Mouse (Mus musculus): ENCODE data around the gene Nos3. TPM values are rescaled to one million over a fixed set of nuclear protein-coding genes. Genes with fewer than 3 reads are reported as not detected.

Gene Nos3
- polyA plus RNA-seq, 1 experiment from 2014 or later, result 7.2 TPM

DNA sequence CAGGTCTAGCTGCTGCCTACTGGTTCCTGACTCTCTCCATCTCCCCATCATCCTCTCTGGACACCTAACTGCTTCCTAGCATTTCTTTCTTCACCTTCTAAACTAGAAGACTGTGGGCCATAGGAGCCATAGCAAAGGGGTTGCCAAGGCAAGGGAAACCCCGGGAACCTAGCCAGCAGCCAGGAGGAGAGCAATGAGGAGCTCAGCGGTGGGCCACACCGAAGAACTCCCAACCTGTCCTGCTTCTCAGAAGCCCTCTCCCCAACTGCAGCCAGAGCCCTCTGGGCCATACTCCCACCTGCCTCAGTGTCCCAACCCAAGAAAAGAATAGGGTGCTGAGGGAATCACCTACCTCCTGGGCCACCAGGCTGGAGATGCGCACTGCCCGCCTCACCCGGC is 35.8 kb upstream of the Nos3 start:
- Histone ChIP-seq H3K27ac (ENCODE audit: low read depth, low read length) (no peak overlapping the region), H3K27me3 (replicated peaks; ENCODE audit: control insufficient read depth, insufficient read depth, low read length) (peaks cover 60% of the 10 kb centered on the region), H3K9ac (ENCODE audit: low read depth, low read length) (0 out of 2 replicates have a peak overlapping the region, but pooled peaks have one; percentile 26), H3K4me2 (peak overlapping the region; percentile 61), H3K4me3 (ENCODE audit: low read depth, low read length) (peak overlapping the region; percentile 23; the same call in 1 of the 2 replicates), H3K4me1 (replicated peaks; ENCODE audit: control insufficient read depth, insufficient read depth, low read length) (peaks cover 9% of the 10 kb centered on the region), H3K9me3 (ENCODE audit: control insufficient read depth, low read length) (no peaks in the 10 kb centered on the region), H3K36me3 (ENCODE audit: control insufficient read depth, insufficient read depth, low read length) (no peaks in the 10 kb centered on the region)
- ATAC-seq (replicated peaks; ENCODE audit: low FRiP score) (no peak), DNase-seq (ENCODE audit: low spot score) (no peak)
- WGBS, result 74% methylated on average over 6 of the region's 6 CpGs

DNA sequence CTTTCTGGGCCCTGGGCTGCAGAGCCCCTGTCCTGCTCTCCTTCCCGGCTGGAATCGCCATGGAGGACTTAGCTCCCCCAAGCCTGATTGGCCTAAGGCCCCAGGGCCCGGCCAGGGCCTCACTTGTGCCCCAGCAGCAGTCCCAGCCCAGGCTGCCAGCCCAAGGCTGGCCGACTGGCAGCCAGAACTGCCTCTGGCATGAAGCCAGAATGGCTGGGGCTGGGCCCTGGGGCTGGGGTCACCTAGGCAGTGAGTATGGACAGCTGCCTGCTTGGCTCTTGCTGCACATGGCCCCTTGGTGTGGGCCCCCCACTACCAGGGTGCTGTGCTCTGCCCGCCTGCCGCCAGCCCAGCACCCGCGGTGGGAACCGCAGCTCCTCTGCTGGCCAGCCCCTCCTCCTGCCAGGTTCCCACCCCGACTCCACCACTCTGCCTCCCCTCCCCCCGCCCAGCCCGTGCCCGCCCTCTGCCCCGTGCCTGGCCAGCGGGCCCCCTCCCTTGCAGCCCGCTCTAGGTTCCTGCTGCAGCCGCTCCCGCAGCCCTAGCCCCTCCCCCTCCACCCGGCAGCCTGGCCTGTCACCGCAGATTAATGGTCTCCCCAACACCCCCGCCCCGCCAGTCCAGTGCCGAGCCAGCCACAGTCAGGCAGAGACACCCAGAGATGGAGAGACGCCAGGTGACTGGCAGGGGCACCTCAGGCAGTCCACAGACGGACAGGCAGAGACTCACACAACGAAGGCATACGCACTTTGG is 35.2 kb upstream of the Nos3 start:
- Histone ChIP-seq H3K9me3 (ENCODE audit: control insufficient read depth, low read length) (no peaks in the 10 kb centered on the region), H3K4me3 (ENCODE audit: low read depth, low read length) (peak overlapping the region; percentile 23), H3K27ac (ENCODE audit: low read depth, low read length) (no peak overlapping the region), H3K27me3 (replicated peaks; ENCODE audit: control insufficient read depth, insufficient read depth, low read length) (peaks cover 55% of the 10 kb centered on the region), H3K4me1 (replicated peaks; ENCODE audit: control insufficient read depth, insufficient read depth, low read length) (peaks cover 9% of the 10 kb centered on the region), H3K4me2 (peak overlapping the region; percentile 61), H3K36me3 (ENCODE audit: control insufficient read depth, insufficient read depth, low read length) (no peaks in the 10 kb centered on the region), H3K9ac (ENCODE audit: low read depth, low read length) (0 out of 2 replicates have a peak overlapping the region, but pooled peaks have one; percentile 26)
- WGBS, result 7% methylated on average over 25 of the region's 27 CpGs
- peak; percentile 63; the same call in 1 of the 2 replicates for ATAC-seq (replicated peaks; ENCODE audit: low FRiP score)
- DNase-seq (ENCODE audit: low spot score), result peak; percentile 61

DNA sequence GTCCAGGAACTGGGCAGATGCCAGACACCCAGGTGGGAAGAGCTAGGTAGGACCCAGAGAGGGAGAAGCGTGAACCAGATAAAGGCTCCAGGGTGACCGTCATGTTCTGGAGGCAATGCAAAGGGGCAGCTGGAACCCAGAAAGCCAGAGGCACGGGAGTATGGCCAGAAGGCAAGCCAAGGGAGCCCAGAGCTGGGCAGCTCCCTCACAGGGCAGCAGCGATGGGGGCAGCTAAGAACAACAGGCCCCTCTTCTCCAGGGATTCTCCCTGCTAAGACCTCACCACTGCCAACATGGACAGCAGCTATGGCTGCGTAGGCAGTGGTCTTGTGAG is 34.7 kb upstream of the Nos3 start:
- 33% methylated on average over 5 of the region's 5 CpGs for WGBS
- H3K9ac ChIP-seq (ENCODE audit: low read depth, low read length), result no peak overlapping the region
- H3K27ac ChIP-seq (ENCODE audit: low read depth, low read length), result no peak overlapping the region
- peak overlapping the region; percentile 61 for H3K4me2 ChIP-seq
- ATAC-seq (replicated peaks; ENCODE audit: low FRiP score) (no peak), DNase-seq (ENCODE audit: low spot score) (no peak)
- peaks cover 50% of the 10 kb centered on the region for H3K27me3 ChIP-seq (replicated peaks; ENCODE audit: control insufficient read depth, insufficient read depth, low read length)
- peaks cover 9% of the 10 kb centered on the region for H3K4me1 ChIP-seq (replicated peaks; ENCODE audit: control insufficient read depth, insufficient read depth, low read length)
- H3K9me3 ChIP-seq (ENCODE audit: control insufficient read depth, low read length), result no peaks in the 10 kb centered on the region
- H3K4me3 ChIP-seq (ENCODE audit: low read depth, low read length), result no peak overlapping the region
- no peaks in the 10 kb centered on the region for H3K36me3 ChIP-seq (ENCODE audit: control insufficient read depth, insufficient read depth, low read length)

DNA sequence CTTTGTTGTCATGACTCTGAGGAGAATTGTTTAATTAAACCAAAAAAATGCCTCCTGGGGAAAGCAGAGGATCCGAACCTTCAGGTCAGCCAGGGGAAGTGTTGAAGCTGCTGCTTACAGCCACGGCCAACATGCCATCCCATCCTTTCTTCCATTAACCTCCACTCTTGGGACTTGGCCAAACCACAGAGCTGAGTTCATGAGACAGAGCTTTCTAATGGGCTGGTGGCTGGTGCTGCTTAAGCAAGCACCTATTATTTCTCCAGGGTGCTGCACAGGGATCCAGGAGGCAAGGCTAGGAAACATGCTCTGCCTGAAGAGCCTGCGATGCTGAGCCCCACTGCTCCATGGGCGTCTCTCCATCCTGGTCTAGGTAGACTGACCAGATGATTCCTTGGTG is 32.2 kb upstream of the Nos3 start:
- H3K4me1 ChIP-seq (replicated peaks; ENCODE audit: control insufficient read depth, insufficient read depth, low read length), result peaks cover 9% of the 10 kb centered on the region

DNA sequence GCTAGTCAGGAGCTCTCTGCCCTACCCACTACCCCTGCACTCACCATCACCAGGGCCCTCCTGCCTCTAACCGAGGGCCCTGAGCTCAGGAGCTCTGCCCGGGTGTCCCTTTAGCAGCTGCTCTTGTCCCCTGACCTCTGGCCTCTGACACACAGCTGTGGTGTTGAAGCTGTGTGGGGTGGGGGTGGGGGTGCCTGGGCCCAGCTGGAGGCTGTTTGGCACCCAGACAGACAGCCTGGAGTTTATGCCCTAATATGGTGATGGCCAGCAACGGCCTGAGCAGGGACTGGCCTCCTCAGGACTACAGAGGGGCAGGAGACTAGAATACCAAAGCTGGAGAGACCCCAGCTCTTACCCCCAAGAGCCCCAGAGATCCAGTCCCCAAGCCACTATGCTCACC is 29.9 kb upstream of the Nos3 start:
- 27% methylated on average over 3 of the region's 3 CpGs for WGBS
- no peak overlapping the region for H3K9ac ChIP-seq (ENCODE audit: low read depth, low read length)
- DNase-seq (ENCODE audit: low spot score) (no peak), ATAC-seq (replicated peaks; ENCODE audit: low FRiP score) (no peak)
- H3K36me3 ChIP-seq (ENCODE audit: control insufficient read depth, insufficient read depth, low read length), result no peaks in the 10 kb centered on the region
- no peaks in the 10 kb centered on the region for H3K9me3 ChIP-seq (ENCODE audit: control insufficient read depth, low read length)
- no peak overlapping the region for H3K27ac ChIP-seq (ENCODE audit: low read depth, low read length)
- no peak overlapping the region for H3K4me3 ChIP-seq (ENCODE audit: low read depth, low read length)
- no peak overlapping the region for H3K4me2 ChIP-seq
- peaks cover 1% of the 10 kb centered on the region for H3K4me1 ChIP-seq (replicated peaks; ENCODE audit: control insufficient read depth, insufficient read depth, low read length)
- H3K27me3 ChIP-seq (replicated peaks; ENCODE audit: control insufficient read depth, insufficient read depth, low read length), result peaks cover 13% of the 10 kb centered on the region

More for the DNA sequence above, 32.2 kb upstream of the Nos3 start:
- Histone ChIP-seq H3K27ac (ENCODE audit: low read depth, low read length) (no peak overlapping the region), H3K36me3 (ENCODE audit: control insufficient read depth, insufficient read depth, low read length) (no peaks in the 10 kb centered on the region), H3K4me2 (no peak overlapping the region), H3K4me3 (ENCODE audit: low read depth, low read length) (no peak overlapping the region), H3K27me3 (replicated peaks; ENCODE audit: control insufficient read depth, insufficient read depth, low read length) (peaks cover 31% of the 10 kb centered on the region), H3K9ac (ENCODE audit: low read depth, low read length) (no peak overlapping the region), H3K9me3 (ENCODE audit: control insufficient read depth, low read length) (no peaks in the 10 kb centered on the region)
- 76% methylated on average over 4 of the region's 4 CpGs for WGBS
- no peak for ATAC-seq (replicated peaks; ENCODE audit: low FRiP score)
- DNase-seq (ENCODE audit: low spot score), result no peak

DNA sequence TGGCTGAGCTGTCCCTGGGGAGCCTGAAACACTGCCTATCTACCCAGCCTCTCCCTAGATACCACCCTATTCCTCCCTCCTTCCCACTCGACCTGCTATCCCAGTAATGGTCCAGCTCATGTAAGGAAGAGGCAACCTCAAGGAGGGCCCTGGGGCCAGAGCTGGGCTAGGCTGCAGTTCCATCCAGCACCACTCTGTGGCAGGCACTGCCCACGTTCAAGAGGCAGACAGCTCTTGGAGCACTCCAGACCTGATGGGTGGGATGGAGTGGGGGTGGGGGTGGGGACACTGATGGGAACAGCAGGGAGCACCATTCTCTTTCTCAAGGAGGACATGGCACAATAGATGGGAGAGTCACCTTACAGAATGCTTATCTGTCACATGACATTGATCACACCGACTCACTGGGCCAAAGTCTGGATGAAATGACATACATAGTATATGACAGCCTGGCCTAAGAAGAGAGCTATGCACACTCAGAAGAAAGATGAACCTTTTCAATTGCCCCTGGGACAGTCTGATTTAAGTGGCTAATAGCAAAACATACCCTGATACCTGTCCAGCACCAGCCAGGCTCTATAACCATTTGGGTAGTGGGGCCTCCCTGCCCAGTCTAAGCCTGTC is 28.6 kb upstream of the Nos3 start:
- Histone ChIP-seq H3K27ac (ENCODE audit: low read depth, low read length) (no peak overlapping the region), H3K9me3 (ENCODE audit: control insufficient read depth, low read length) (no peaks in the 10 kb centered on the region), H3K4me1 (replicated peaks; ENCODE audit: control insufficient read depth, insufficient read depth, low read length) (no peaks in the 10 kb centered on the region), H3K27me3 (replicated peaks; ENCODE audit: control insufficient read depth, insufficient read depth, low read length) (peaks cover 5% of the 10 kb centered on the region; the same call in 1 of the 2 replicates), H3K4me2 (no peak overlapping the region), H3K36me3 (ENCODE audit: control insufficient read depth, insufficient read depth, low read length) (no peaks in the 10 kb centered on the region), H3K4me3 (ENCODE audit: low read depth, low read length) (no peak overlapping the region), H3K9ac (ENCODE audit: low read depth, low read length) (no peak overlapping the region)
- ATAC-seq (replicated peaks; ENCODE audit: low FRiP score) (no peak; the same call in 1 of the 2 replicates), DNase-seq (ENCODE audit: low spot score) (no peak)
- 17% methylated on average over 3 of the region's 3 CpGs for whole genome bisulfite sequencing

DNA sequence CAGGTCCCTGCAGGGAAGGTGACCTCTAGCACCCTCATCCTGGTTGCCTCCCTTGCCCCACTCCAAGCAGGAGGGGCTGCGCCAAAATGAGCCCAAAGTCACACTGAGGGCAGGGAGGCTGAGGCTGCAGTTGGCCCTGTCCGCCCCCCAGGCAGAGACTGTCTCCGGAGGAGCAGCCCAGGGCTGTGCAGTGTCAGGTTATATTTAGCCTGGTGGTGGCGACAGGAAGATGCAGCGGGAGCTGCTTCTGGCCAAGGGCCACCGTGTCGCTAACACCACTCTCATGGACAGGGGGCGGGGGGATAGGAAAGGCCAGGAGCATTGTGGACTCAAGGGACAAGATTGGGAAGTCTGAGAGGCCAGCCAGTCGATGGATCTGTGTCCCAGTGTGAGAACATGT is 27.2 kb upstream of the Nos3 start:
- Histone ChIP-seq H3K27ac (ENCODE audit: low read depth, low read length) (no peak overlapping the region), H3K4me3 (ENCODE audit: low read depth, low read length) (no peak overlapping the region), H3K4me1 (replicated peaks; ENCODE audit: control insufficient read depth, insufficient read depth, low read length) (0 out of 2 replicates have a peak, but pooled peaks cover 2% of the 10 kb centered on the region), H3K27me3 (replicated peaks; ENCODE audit: control insufficient read depth, insufficient read depth, low read length) (no peaks in the 10 kb centered on the region), H3K9ac (ENCODE audit: low read depth, low read length) (peak overlapping the region; percentile 0; the same call in 1 of the 2 replicates), H3K36me3 (ENCODE audit: control insufficient read depth, insufficient read depth, low read length) (no peaks in the 10 kb centered on the region), H3K4me2 (no peak overlapping the region), H3K9me3 (ENCODE audit: control insufficient read depth, low read length) (no peaks in the 10 kb centered on the region)
- ATAC-seq (replicated peaks; ENCODE audit: low FRiP score) (no peak), DNase-seq (ENCODE audit: low spot score) (no peak)
- WGBS, result 20% methylated on average over 9 of the region's 9 CpGs

DNA sequence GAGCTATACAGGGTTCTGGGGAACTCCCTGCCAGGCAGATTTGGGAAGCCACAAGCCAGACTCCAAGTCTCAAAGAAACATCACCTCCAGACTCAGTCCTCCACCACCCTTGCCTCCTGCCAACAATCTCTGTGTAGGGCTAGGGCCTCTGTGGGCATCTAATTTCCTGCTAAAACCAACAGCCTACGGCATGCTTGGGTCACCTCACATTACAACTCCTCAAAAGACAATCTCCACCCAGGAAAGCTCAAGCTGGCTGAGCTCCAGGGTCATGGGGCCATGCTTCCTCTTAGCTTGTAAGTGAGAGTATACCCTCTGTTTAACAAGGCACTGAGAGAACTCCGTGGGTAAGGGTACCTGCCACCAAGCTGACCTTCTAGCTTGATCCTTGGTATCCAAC is 26.8 kb upstream of the Nos3 start:
- H3K36me3 ChIP-seq (ENCODE audit: control insufficient read depth, insufficient read depth, low read length), result no peaks in the 10 kb centered on the region
- no peak overlapping the region for H3K4me2 ChIP-seq
- no peak overlapping the region for H3K27ac ChIP-seq (ENCODE audit: low read depth, low read length)
- H3K27me3 ChIP-seq (replicated peaks; ENCODE audit: control insufficient read depth, insufficient read depth, low read length), result no peaks in the 10 kb centered on the region
- peaks cover 6% of the 10 kb centered on the region; the same call in 1 of the 2 replicates for H3K4me1 ChIP-seq (replicated peaks; ENCODE audit: control insufficient read depth, insufficient read depth, low read length)
- DNase-seq (ENCODE audit: low spot score) (no peak), ATAC-seq (replicated peaks; ENCODE audit: low FRiP score) (no peak)
- no peak overlapping the region for H3K9ac ChIP-seq (ENCODE audit: low read depth, low read length)
- no peaks in the 10 kb centered on the region for H3K9me3 ChIP-seq (ENCODE audit: control insufficient read depth, low read length)
- no peak overlapping the region for H3K4me3 ChIP-seq (ENCODE audit: low read depth, low read length)
- 48% methylated on average over 2 of the region's 2 CpGs for WGBS
